Mouse (Mus musculus) MEL (cell line): ENCODE measurements around the gene Dapk1. TPM values are rescaled to one million over a fixed set of nuclear protein-coding genes. Genes with fewer than 3 reads are reported as not detected.
A peak's percentile ranks its signal among the peaks of the same experiment; 100 is the strongest.

Experiments used
- DNase-seq: peaks from one replicate; pipeline ENCODE4 v3.0.0; 2011; ENCODE audit warnings: low read depth, low spot score
- H3K27ac ChIP-seq: 2 replicates; pipeline ENCODE4 v1.5.1; 2012; ENCODE audit warnings: low read depth, mild to moderate bottlenecking, control low read depth, low read length, moderate library complexity; ENCODE audit not compliant: control insufficient read depth
- H3K27me3 ChIP-seq, 2 experiments: fragments of 150-350 bp in 1 of 2; sonication (generic) in 1 of 2; 2 replicates each; pipeline ENCODE4 v1.6.1; 2012; ENCODE audit warnings: low read length in 2 of 2, mild to moderate bottlenecking in 2 of 2, improper control_type of control experiment in 1 of 2, moderate library complexity in 1 of 2; ENCODE audit not compliant: insufficient read depth in 2 of 2, control insufficient read depth in 1 of 2
- H3K36me3 ChIP-seq, 2 experiments: 2 replicates each; pipeline ENCODE4 v1.6.1; 2012 to 2014; ENCODE audit warnings: low read length in 2 of 2, improper control_type of control experiment in 1 of 2, inconsistent platforms in 1 of 2, mild to moderate bottlenecking in 1 of 2; ENCODE audit not compliant: insufficient read depth in 2 of 2, control insufficient read depth in 1 of 2
- H3K4me1 ChIP-seq, 2 experiments: fragments of 150-350 bp in 1 of 2; sonication (generic) in 1 of 2; 2 replicates each; pipeline ENCODE4 v1.6.1; 2012; ENCODE audit warnings: low read length in 2 of 2, improper control_type of control experiment in 1 of 2, mild to moderate bottlenecking in 1 of 2; ENCODE audit not compliant: insufficient read depth in 2 of 2, control insufficient read depth in 1 of 2
- H3K4me3 ChIP-seq, 2 experiments: fragments of 150-350 bp in 1 of 2; sonication (generic) in 1 of 2; 2 replicates each; pipeline ENCODE4 v1.5.1; 2012; ENCODE audit warnings: low read depth in 2 of 2, low read length in 2 of 2, mild to moderate bottlenecking in 2 of 2, moderate library complexity in 2 of 2, control low read depth in 1 of 2, improper control_type of control experiment in 1 of 2; ENCODE audit not compliant: control insufficient read depth in 1 of 2, insufficient read depth in 1 of 2
- H3K79me2 ChIP-seq: 2 replicates; pipeline ENCODE4 v1.6.1; 2012; ENCODE audit warnings: mild to moderate bottlenecking, low read length, moderate library complexity; ENCODE audit not compliant: control insufficient read depth, poor library complexity, insufficient read depth
- H3K9ac ChIP-seq: 2 replicates; pipeline ENCODE4 v1.6.1; 2012; ENCODE audit warnings: low read depth, mild to moderate bottlenecking, control low read depth, low read length, moderate library complexity; ENCODE audit not compliant: control insufficient read depth, poor library complexity, severe bottlenecking
- H3K9me3 ChIP-seq: fragments of 150-350 bp; sonication (generic); replicated peaks from 2 replicates; pipeline ENCODE4 v1.6.1; 2012; ENCODE audit warnings: mild to moderate bottlenecking, low read length, improper control_type of control experiment, moderate library complexity; ENCODE audit not compliant: insufficient read depth
- CTCF ChIP-seq, 3 experiments: IDR thresholded peaks in 2 of 3; conservative IDR thresholded peaks in 1 of 3; 2 replicates each; pipeline ENCODE4 v1.5.1; 2011 to 2012; ENCODE audit warnings: low read length in 3 of 3, low read depth in 2 of 3, mild to moderate bottlenecking in 2 of 3, improper control_type of control experiment in 1 of 3, inconsistent platforms in 1 of 3, mixed read lengths in 1 of 3, moderate library complexity in 1 of 3; ENCODE audit not compliant: control insufficient read depth in 1 of 3, insufficient read depth in 1 of 3, poor library complexity in 1 of 3, severe bottlenecking in 1 of 3
- EP300 ChIP-seq, 2 experiments: IDR thresholded peaks; 2 replicates each; pipeline ENCODE4 v1.6.1; 2011; ENCODE audit warnings: improper control_type of control experiment in 2 of 2, low read length in 2 of 2, low read depth in 1 of 2, mild to moderate bottlenecking in 1 of 2
- ETS1 ChIP-seq: IDR thresholded peaks from 2 replicates; pipeline ENCODE4 v1.6.1; 2012; ENCODE audit warnings: low read depth, mild to moderate bottlenecking, inconsistent platforms, low read length, improper control_type of control experiment, moderate library complexity
- KAT2A ChIP-seq: conservative IDR thresholded peaks from 2 replicates; pipeline ENCODE4 v1.6.1; 2012; ENCODE audit warnings: low read depth, low read length, improper control_type of control experiment, inconsistent platforms
- MAZ ChIP-seq: IDR thresholded peaks from 2 replicates; pipeline ENCODE4 v1.6.1; 2012; ENCODE audit warnings: low read depth, mild to moderate bottlenecking, inconsistent platforms, low read length, improper control_type of control experiment
- MEF2A ChIP-seq: IDR thresholded peaks from 2 replicates; pipeline ENCODE4 v1.6.1; 2014; ENCODE audit warnings: low read depth, mild to moderate bottlenecking, inconsistent platforms, low read length, improper control_type of control experiment; ENCODE audit not compliant: poor library complexity, insufficient replicate concordance, severe bottlenecking; ENCODE audit errors: extremely low read depth
- MYC ChIP-seq: IDR thresholded peaks from 2 replicates; pipeline ENCODE4 v1.6.1; 2011; ENCODE audit warnings: low read depth, mild to moderate bottlenecking, low read length, improper control_type of control experiment, moderate library complexity
- NELFE ChIP-seq: IDR thresholded peaks from 2 replicates; pipeline ENCODE4 v1.6.1; 2011; ENCODE audit warnings: low read depth, low read length, improper control_type of control experiment
- POLR2A ChIP-seq, 2 experiments: IDR thresholded peaks; 2 replicates each; pipeline ENCODE4 v1.6.1; 2011 to 2012; ENCODE audit warnings: low read length in 2 of 2, mild to moderate bottlenecking in 2 of 2, control low read depth in 1 of 2, improper control_type of control experiment in 1 of 2, low read depth in 1 of 2, moderate library complexity in 1 of 2; ENCODE audit not compliant: control insufficient read depth in 1 of 2, insufficient read depth in 1 of 2, poor library complexity in 1 of 2
- RAD21 ChIP-seq: IDR thresholded peaks from 2 replicates; pipeline ENCODE4 v1.6.1; 2011; ENCODE audit warnings: mild to moderate bottlenecking, low read depth, low read length, improper control_type of control experiment
- SIN3A ChIP-seq: IDR thresholded peaks from 2 replicates; pipeline ENCODE4 v1.6.1; 2012; ENCODE audit warnings: low read length, improper control_type of control experiment, inconsistent platforms
- SMC3 ChIP-seq: IDR thresholded peaks from 2 replicates; pipeline ENCODE4 v1.6.1; 2011; ENCODE audit warnings: low read depth, low read length, improper control_type of control experiment
- TAL1 ChIP-seq: IDR thresholded peaks from 2 replicates; pipeline ENCODE4 v1.6.1; 2012; ENCODE audit warnings: mild to moderate bottlenecking, inconsistent platforms, low read length, moderate library complexity, mixed read lengths
- ZC3H11A ChIP-seq: IDR thresholded peaks from 2 replicates; pipeline ENCODE4 v1.6.1; 2012; ENCODE audit warnings: low read depth, mild to moderate bottlenecking, inconsistent platforms, low read length, improper control_type of control experiment
- ZNF384 ChIP-seq: IDR thresholded peaks from 2 replicates; pipeline ENCODE4 v1.6.1; 2012; ENCODE audit warnings: low read depth, mild to moderate bottlenecking, inconsistent platforms, low read length, improper control_type of control experiment
- polyA plus RNA-seq, 2 experiments: library from polyadenylated mRNA; stranded (reverse) in 1 of 2; unstranded in 1 of 2; fragments of >175 nt in 1 of 2; fragments of >200 nt in 1 of 2; gene quantifications; 2 replicates each; pipeline versions ENCODE4 v1.2.1 to v1.2.4; 2012; ENCODE audit warnings: low replicate concordance in 2 of 2, low read depth in 1 of 2; ENCODE audit not compliant: insufficient read length in 2 of 2, insufficient read depth in 1 of 2, missing spikeins in 1 of 2
- total RNA-seq: library from RNA; depleted of rRNA; stranded (reverse); fragments of 300-350 nt; gene quantifications from 2 replicates; pipeline ENCODE4 v1.2.3, GENCODE M21; 2012

Gene Dapk1
- total and polyA plus RNA-seq, 3 experiments = 5.1 to 8.2 TPM; not detected in 1

DNA sequence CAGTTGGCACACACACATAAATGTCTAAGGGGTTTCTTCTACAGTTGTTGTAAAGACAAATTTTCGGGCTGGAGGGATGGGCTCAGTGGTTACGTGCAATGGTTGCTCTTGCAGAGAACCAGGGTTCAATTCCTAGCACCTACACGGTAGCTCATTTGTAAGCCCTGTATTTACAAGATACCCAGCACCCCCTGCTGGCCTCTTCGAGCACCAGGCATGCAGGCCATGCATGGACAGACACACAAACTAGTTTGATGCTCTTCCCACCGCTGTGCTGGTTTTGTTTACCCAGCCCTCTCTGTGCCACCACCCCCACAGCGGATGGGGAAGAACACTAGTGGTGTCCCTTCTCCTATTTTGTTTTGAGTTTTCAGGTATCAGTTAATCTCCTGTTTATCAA lies 138.5 kb downstream of the Dapk1 start:
- H3K27me3 ChIP-seq = no peaks in the 10 kb centered on the region
- H3K27ac ChIP-seq = no peak overlapping the region
- peaks cover 5 to 39% of the 10 kb centered on the region in 2 experiments for H3K4me1 ChIP-seq
- no peaks in the 10 kb centered on the region for H3K79me2 ChIP-seq
- peak; percentile 34; the same call in 1 of the 2 replicates for TF ChIP-seq ZC3H11A
- TF ChIP-seq MAZ = no peak
- TF ChIP-seq MYC = no peak
- peak; percentile 54 for TF ChIP-seq RAD21
- peak; percentile 40 to 60 (median 54) for TF ChIP-seq CTCF (IDR thresholded peaks at IDR 0.05 in 2 of 3, conservative IDR thresholded peaks at IDR 0.05 in 1 of 3; ENCODE audit: control insufficient read depth in 1 of 3, insufficient read depth in 1 of 3, low read depth in 2 of 3, low read length in 3 of 3, poor library complexity in 1 of 3, severe bottlenecking in 1 of 3)
- no peak for TF ChIP-seq KAT2A
- TF ChIP-seq MEF2A = no peak
- no peak for TF ChIP-seq ZNF384
- peak; percentile 53 for TF ChIP-seq SMC3
- H3K9me3 ChIP-seq = no peaks in the 10 kb centered on the region
- DNase-seq = peak; percentile 51
- H3K9ac ChIP-seq = no peak overlapping the region
- no peak overlapping the region for H3K4me3 ChIP-seq
- peaks cover 0 to 28% of the 10 kb centered on the region in 2 experiments; a peak in 2 of 4 replicates for H3K36me3 ChIP-seq

DNA sequence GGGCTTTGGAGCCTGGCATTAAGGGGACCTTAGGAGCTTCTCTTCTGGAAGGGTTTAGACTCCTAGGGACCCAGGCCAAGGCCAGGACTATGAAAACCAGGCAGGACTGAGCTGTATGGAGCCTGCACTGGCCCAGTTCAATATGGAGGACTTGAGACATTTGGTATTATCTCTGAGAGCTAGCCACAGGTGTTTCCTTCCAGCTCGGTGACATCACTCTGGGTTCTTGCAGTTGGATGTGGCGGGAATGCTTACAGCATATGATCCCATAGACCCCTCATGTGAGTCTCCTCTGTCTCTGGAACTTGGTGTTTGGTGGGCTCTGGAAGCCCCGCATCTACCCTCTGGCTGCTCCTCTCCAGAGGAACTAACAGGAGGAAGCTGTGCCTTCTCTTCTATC lies 140.9 kb downstream of the Dapk1 start:
- peaks cover 0 to 32% of the 10 kb centered on the region in 2 experiments; a peak in 2 of 4 replicates for H3K36me3 ChIP-seq
- H3K79me2 ChIP-seq = no peaks in the 10 kb centered on the region
- H3K4me1 ChIP-seq = peaks cover 8 to 39% of the 10 kb centered on the region in 2 experiments
- peak overlapping the region; percentile 95 for H3K27ac ChIP-seq
- no peaks in the 10 kb centered on the region for H3K27me3 ChIP-seq
- DNase-seq = no peak
- no peaks in the 10 kb centered on the region for H3K9me3 ChIP-seq
- H3K4me3 ChIP-seq = no peak overlapping the region
- H3K9ac ChIP-seq = peak overlapping the region; percentile 51
- TF ChIP-seq TAL1 (peak; percentile 49; the same call in 1 of the 2 replicates), ETS1 (0 out of 2 replicates have a peak, but pooled peaks have one; percentile 39), POLR2A (IDR thresholded peaks at IDR 0.05; ENCODE audit: control insufficient read depth in 1 of 2, insufficient read depth in 1 of 2, low read depth in 1 of 2, low read length in 2 of 2, poor library complexity in 1 of 2) (no peak), SMC3 (no peak), EP300 (IDR thresholded peaks at IDR 0.05; ENCODE audit: low read depth in 1 of 2, low read length in 2 of 2) (peak in 1 of 2 experiments; percentile 16; a peak in 1 of 4 replicates), MYC (no peak), SIN3A (0 out of 2 replicates have a peak, but pooled peaks have one; percentile 35), NELFE (no peak)
